Mouse (Mus musculus) layer of hippocampus, adult 2 months (tissue): ENCODE results near the gene Epb41l5. TPM values are rescaled to one million over a fixed set of nuclear protein-coding genes. Genes with fewer than 3 reads are reported as not detected.
A peak's percentile ranks its signal among the peaks of the same experiment; 100 is the strongest.

Source experiments
- DNase-seq, 2 experiments: peaks; one replicate each; pipeline ENCODE4 v3.0.0; 2022; ENCODE audit warnings: low spot score in 2 of 2
- H3K27ac ChIP-seq: fragments of 200-600 bp; 2 replicates; pipeline ENCODE4 v1.8.1; 2022
- H3K4me3 ChIP-seq: fragments of 200-600 bp; 2 replicates; pipeline ENCODE4 v1.8.1; 2022; ENCODE audit warnings: mild to moderate bottlenecking
- CTCF ChIP-seq: fragments of 200-600 bp; conservative IDR thresholded peaks from 2 replicates; pipeline ENCODE4 v1.8.1; 2022; ENCODE audit warnings: antibody characterized with exemption, mild to moderate bottlenecking, moderate library complexity
- total RNA-seq, 2 experiments: library from RNA; stranded (reverse); gene quantifications; 2 replicates each; pipeline ENCODE4 v1.2.3; 2021

Gene Epb41l5
- total RNA-seq, 2 experiments from 2014 or later, result 5.5 to 5.9 TPM

DNA sequence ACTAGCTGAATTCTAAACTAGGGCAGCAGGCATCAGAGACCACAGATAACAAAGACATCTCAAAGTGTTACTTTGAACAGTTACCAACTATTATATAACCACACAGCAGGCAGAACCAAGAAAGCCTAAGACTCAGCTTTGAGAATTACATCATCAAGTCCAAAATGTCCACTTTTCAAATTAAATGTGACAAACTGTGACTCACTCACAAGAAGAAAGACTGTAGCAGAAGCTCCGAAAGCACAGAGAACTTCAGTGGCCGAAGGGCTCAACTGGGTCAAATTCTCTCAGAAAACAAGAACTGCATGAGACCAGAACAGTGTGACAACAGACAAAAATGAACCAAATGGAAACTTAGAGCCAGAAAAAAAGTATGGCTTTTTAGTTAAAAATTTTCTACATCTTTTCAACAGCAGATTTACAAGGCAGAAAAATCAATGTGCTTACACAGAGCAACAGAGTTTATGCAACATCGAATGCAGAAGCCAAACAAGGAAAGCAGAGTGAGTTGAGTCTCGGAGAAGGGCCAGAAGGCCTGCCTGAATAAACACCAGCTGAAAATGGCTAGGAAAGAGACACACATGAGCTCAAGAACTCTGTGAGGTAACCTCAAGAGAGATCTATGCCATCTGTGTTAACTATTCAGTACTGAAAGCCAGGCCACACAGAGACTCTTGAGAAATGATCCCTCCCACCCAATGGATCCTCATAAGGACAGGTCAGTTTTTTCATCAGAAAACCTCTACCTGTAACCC is 91.0 kb downstream of the Epb41l5 start:
- DNase-seq, result no peak
- Histone ChIP-seq H3K4me3 (no peak overlapping the region), H3K27ac (peak overlapping the region; percentile 79)
- TF ChIP-seq CTCF, result no peak

DNA sequence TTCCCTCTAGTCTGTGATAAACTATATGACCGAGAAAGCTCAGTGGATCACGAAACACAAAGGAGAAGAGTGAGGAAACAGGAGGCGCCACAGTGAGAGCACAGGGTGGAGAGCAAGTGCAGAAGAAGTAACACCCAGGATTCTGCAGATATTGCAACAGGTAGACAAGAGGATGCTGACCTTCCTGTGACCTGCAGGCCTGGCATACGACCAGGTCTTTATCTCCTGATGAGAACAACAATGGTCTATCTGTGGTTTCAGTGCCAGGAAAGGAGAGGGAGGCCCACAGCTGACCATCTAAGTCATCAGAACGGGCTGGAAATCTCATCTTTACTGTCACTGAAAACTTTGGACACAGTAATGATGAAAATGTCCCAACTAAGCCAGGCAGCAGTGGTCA is 93.1 kb downstream of the Epb41l5 start:
- DNase-seq, result no peak
- no peak for TF ChIP-seq CTCF
- Histone ChIP-seq H3K27ac (no peak overlapping the region), H3K4me3 (no peak overlapping the region)

DNA sequence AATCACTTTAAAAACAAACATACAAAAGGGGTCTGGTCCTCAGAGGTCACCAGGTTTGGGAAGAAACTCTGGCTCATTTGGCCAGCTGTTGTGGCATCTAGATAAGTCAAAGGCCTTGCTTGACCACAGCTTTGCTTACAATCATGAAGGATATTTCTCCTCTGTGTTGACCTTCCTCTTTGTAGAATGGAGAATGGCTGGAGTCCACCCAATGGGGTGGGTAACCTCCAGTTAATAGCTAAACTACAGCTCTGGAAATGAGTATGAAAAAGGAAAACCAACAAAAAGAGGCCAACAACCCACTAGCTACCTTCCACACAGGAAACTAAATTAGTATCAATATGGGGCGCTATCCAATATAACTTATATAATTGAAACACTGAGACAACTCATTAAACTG is 97.1 kb downstream of the Epb41l5 start:
- Histone ChIP-seq H3K27ac (no peak overlapping the region), H3K4me3 (no peak overlapping the region)
- no peak for DNase-seq
- no peak for TF ChIP-seq CTCF

DNA sequence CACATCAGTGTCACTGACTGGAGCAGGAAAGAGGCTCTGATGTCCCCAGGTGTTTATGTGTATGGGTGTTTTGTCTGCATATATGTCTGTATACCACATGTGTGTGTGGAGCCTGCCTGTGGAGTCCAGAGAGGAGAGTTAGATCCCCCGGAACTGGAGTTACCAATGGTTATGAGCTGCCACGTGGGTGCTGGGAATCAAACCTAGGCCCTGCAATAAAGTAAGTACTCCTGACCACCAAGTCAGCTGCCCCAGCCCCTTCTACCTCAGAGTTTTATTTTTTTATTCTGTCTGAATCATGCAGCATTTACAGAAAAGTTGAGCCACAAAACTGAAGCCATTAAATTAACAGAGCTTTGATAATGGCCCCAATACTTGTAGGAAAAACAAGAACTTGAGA is 98.7 kb downstream of the Epb41l5 start:
- Histone ChIP-seq H3K4me3 (no peak overlapping the region), H3K27ac (no peak overlapping the region)
- TF ChIP-seq CTCF, result no peak
- no peak for DNase-seq

DNA sequence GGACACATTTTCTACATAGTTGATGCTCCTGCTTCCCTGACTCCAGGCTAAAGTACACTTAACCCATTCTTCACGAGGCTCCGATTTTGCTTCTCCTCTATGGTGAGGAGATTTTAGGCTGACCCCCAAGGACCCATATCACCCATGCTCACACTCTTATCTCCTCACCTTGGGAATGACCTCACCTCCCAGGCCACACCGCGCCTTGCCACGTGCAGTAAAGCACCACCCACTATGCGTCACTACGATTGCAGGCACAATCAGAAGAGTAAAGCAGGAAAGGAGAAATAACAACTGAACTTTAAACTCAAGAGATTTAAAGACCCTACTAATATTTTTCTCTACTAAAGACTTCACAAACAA is 99.5 kb downstream of the Epb41l5 start:
- no peak for TF ChIP-seq CTCF
- H3K27ac ChIP-seq, result no peak overlapping the region
- no peak for DNase-seq
- H3K4me3 ChIP-seq, result no peak overlapping the region

DNA sequence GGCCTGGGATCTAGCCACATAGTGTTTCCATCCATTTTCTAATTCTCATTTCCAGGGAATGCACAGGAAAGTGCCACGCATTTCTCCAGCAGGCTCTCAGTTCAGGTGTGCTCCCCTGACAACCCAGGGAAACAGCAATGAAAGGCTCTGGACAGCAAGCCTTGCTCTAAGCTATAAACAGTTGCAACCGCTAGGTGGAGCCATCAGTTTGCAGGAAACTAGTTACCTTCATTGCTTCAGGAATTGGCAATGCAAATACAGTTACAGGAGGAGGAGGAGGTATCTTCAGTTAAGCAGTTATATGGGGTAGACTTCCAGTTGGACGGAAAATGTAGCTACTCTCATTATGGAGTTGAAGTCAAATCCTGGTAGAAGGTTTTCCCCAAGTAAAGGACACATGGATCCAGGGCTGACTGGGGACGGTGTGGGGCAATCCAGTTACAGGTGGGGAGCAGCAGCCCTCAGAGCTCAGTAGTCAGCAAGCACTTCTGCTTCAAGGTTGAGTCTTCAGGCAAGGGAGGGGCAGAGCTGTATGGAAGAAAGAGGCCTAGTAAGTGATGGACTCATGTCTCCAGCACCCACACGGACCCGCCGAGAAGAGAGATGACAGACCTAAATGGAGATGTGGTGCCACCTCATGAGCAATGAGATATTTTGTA is 100.0 kb downstream of the Epb41l5 start:
- TF ChIP-seq CTCF, result peak; percentile 94
- no peak overlapping the region for H3K4me3 ChIP-seq
- DNase-seq, result peak; percentile 73 to 84
- H3K27ac ChIP-seq, result no peak overlapping the region

DNA sequence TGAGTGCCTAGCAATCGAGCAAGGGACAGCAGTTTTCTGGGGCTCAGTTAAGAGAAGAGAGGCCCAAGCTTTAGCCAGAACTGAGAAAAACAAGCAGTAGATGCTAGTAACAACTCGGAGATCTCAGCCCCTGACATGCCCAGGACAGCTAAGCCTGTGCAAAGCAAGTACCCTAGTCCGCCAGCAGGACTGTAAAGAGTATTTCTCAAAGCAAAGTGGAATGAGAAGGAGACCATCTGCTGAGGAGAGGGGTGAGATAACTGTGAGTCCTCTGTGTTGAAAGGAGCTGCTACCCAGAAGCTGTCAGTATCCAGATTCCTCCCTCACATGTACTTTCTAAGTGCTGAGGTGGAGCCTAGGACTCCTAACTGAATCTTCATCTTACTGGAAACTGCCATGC is 102.3 kb downstream of the Epb41l5 start:
- peak; percentile 35; the same call in 1 of the 2 replicates for TF ChIP-seq CTCF
- DNase-seq, result no peak
- Histone ChIP-seq H3K4me3 (no peak overlapping the region), H3K27ac (no peak overlapping the region)

DNA sequence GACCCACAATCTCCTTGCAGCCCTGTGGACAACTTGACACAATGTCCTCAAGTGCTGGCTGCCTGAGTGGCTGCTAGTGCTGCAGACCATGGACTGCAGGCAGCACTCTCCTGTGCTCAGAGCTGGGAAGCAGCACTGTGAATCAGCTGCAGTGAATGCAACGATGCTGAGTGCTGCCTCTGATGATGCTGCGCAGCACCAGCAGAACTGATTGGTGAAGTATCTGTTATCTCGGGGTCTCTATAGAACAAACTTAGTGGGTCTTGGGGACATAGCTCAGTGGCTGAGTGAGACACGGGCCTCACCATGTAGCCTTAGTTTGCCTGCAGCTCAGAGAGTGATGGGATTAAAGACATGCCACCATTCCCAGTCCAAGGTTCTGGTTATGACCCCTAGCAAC is 103.1 kb downstream of the Epb41l5 start:
- no peak for DNase-seq
- Histone ChIP-seq H3K4me3 (no peak overlapping the region), H3K27ac (no peak overlapping the region)
- no peak for TF ChIP-seq CTCF

DNA sequence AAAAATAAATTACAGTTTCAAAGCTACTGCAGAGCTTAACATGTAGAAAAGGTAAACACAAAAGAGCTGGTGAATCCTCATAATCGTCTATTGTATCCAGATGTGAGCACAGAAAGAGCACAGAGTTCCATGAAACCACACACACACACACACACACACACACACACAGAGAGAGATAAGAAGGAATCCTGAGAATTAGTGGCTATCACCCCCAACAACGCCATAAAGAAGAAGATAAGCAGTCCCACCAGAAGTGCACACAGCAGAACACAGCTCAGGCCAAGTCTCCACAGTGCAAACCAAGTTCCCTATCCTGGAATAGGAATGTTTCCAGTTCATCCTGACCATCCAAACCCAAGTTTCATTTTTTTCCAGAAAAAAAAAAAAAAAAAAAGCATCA is 103.6 kb downstream of the Epb41l5 start:
- Histone ChIP-seq H3K27ac (no peak overlapping the region), H3K4me3 (no peak overlapping the region)
- DNase-seq, result no peak
- TF ChIP-seq CTCF, result no peak

DNA sequence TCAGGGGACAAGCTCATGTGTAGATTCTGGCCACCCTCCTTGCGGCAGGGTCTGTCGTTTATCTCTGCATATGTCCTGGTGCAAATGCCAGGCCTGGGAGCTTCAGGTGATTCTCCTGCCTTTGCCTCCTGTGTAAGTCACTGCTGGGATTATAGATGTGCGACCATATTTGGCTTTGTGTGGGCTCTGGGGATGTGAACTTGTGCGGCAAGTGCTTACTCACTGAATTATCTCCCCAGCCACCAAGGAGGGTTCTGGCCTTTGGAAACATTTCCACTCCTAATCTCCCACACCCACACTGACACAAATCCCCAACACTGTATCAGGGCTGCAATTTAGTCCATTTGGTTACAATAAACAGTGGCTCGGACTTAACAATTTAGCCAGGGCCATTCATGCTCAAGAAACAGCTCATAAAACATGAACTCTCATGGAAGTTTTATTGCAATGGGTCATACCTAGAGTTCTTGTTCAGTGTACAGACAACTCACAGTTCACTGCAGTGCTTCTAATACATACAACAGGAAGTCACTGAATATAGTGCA is 104.1 kb downstream of the Epb41l5 start:
- TF ChIP-seq CTCF, result no peak
- Histone ChIP-seq H3K4me3 (no peak overlapping the region), H3K27ac (no peak overlapping the region)
- no peak for DNase-seq

DNA sequence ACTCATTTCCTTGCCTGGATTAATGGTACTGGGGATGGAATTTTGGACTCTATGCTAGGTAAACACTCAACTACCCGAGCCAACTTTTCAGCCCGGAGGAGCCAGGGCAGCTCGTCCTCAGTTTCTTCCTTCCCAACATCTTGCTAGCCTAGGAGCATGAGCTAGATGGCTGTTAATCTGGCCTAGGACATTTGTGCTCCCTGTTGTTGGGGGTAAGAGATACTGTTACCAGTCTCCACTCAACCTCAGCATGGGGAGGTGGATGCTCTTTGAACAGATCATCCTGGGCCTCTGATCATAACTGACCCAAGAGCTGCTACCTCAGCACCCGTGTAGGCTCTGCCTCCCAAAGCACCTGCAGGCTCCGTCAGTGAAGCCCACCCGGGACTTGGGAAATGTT is 105.5 kb downstream of the Epb41l5 start:
- DNase-seq, result no peak
- H3K4me3 ChIP-seq, result no peak overlapping the region
- no peak for TF ChIP-seq CTCF
- no peak overlapping the region for H3K27ac ChIP-seq

DNA sequence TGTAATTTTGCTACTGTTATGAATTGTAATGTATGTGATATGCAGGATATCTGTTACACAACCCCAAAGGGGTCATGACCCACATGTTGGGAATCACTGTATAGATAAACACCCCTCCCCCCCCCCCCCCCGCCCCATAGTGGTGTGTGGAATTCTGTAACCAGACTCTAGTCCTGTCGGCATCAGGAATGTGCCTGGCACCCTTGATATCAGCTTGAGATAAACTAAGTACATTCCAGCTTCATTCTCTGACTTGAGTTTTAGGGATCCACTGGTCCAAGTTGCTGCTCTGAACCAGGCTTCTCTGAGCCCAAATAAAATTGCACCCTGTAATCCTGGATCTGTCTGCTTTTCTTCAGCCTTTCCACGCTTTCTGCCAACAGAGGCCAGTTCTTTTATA is 107.2 kb downstream of the Epb41l5 start:
- Histone ChIP-seq H3K4me3 (no peak overlapping the region), H3K27ac (no peak overlapping the region)
- DNase-seq, result no peak
- TF ChIP-seq CTCF, result no peak

DNA sequence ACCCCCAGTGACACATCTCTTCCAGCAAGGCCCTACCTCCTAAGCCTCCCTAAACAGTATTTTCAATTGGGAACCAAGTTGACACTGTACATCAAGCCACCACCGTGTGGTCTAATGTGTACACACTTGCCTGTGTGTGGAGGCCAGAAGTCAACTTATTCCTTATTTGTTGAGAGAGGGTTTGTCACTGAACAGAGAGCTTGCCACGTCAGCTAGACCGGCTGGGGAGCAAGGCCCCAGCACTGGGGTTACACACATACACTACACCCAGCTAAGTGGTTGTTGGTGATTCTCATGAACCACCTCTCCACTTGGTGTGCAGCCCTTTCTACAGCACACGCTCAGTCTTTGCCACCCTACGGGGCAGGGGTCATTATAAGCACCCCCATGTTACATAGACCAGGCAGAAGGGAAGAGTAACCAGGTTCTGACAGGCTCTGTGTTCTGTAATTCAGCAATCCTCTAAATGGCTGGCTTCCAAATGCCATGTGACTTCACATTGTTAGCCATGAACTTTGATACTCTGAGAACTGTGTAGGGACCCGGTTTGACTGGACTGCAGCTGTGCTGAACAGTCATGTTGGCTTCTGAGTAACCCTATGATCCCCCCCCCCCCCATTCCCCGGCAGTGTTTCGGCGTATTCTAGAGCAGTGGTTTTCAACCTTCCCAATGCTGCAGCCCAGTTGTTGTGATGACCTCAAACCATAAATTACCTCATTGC is 107.8 kb downstream of the Epb41l5 start:
- no peak overlapping the region for H3K4me3 ChIP-seq
- no peak for DNase-seq
- H3K27ac ChIP-seq, result no peak overlapping the region
- TF ChIP-seq CTCF, result no peak
